Mouse (Mus musculus) forebrain, embryonic 15.5 days (tissue): ENCODE measurements around the gene Efna5. TPM values are rescaled to one million over a fixed set of nuclear protein-coding genes. Genes with fewer than 3 reads are reported as not detected.

Experiments
- ATAC-seq: fragments of 200-750 bp; cut with Nextera tagmentation; replicated peaks from 2 replicates; pipeline ENCODE4 v1.8.0; 2017; ENCODE audit warnings: mild to moderate bottlenecking, moderate TSS enrichment, moderate library complexity
- H3K27ac ChIP-seq: fragments of 300-500 bp; sonication (generic); replicated peaks from 2 replicates; pipeline ENCODE4 v1.5.1; 2015; ENCODE audit warnings: mild to moderate bottlenecking, inconsistent platforms
- H3K27me3 ChIP-seq: fragments of 300-500 bp; sonication (generic); 2 replicates; pipeline ENCODE4 v1.6.1; 2015; ENCODE audit warnings: inconsistent platforms
- H3K36me3 ChIP-seq: fragments of 300-500 bp; sonication (generic); 2 replicates; pipeline ENCODE4 v1.6.1; 2015; ENCODE audit warnings: mild to moderate bottlenecking, inconsistent platforms
- H3K4me1 ChIP-seq: fragments of 300-500 bp; sonication (generic); 2 replicates; pipeline ENCODE4 v1.6.1; 2015; ENCODE audit warnings: inconsistent platforms
- H3K4me2 ChIP-seq: fragments of 300-500 bp; sonication (generic); replicated peaks from 2 replicates; pipeline ENCODE4 v1.6.1; 2015; ENCODE audit warnings: mild to moderate bottlenecking, inconsistent platforms
- H3K4me3 ChIP-seq: fragments of 300-500 bp; sonication (generic); 2 replicates; pipeline ENCODE4 v1.5.1; 2015; ENCODE audit warnings: mild to moderate bottlenecking, inconsistent platforms
- H3K9ac ChIP-seq: fragments of 300-500 bp; sonication (generic); replicated peaks from 2 replicates; pipeline ENCODE4 v1.6.1; 2015; ENCODE audit warnings: mild to moderate bottlenecking, inconsistent platforms
- H3K9me3 ChIP-seq: fragments of 300-500 bp; sonication (generic); 2 replicates; pipeline ENCODE4 v1.6.1; 2016; ENCODE audit warnings: inconsistent platforms
- WGBS: fragments of 180-500 bp; shearing (Covaris S2); methylation state at CpG from one replicate; pipeline ENCODE4 v1.1.7; 2015; ENCODE audit warnings: mixed read lengths; 5-methylcytosine and 5-hydroxymethylcytosine counted together
- polyA plus RNA-seq: library from polyadenylated mRNA; unstranded; fragments of >200 nt; fragmentation: Nextera tagmentation; extraction: Ambion mirVana; gene quantifications from 2 replicates; pipeline ENCODE4 v1.2.1, GENCODE M21; 2015

Efna5 gene
- polyA plus RNA-seq, 1 experiment from 2014 or later: 24.6 TPM

DNA sequence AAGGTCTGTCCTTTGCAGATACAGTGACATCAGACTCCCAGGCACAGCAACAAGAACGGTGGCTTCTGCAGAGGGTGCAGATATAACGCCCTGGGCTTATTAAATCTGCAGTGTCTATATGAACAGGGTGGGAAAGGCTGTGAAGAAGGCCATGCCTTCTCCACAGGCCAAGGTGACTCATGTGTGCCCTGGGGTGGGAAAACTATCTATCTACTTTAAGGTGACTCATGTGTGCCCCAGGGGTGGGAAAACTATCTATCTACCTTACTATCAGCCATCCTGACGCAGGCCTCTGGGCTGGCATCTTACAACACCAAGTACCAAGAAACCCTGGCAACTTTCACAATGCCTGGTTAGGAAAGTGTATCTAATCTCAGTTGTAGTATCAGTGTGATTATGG, 124.2 kb downstream of the Efna5 start:
- no peak overlapping the region for H3K4me3 ChIP-seq
- H3K9ac ChIP-seq: no peak overlapping the region
- no peak overlapping the region for H3K4me2 ChIP-seq
- WGBS: 90% methylated on average over 3 of the region's 3 CpGs
- ATAC-seq: no peak
- no peaks in the 10 kb centered on the region for H3K9me3 ChIP-seq
- H3K27me3 ChIP-seq: no peaks in the 10 kb centered on the region
- no peak overlapping the region for H3K27ac ChIP-seq
- H3K4me1 ChIP-seq: 0 out of 2 replicates have a peak, but pooled peaks cover 2% of the 10 kb centered on the region
- H3K36me3 ChIP-seq: no peaks in the 10 kb centered on the region

- Histone ChIP-seq H3K4me2 (no peak overlapping the region), H3K27ac (no peak overlapping the region), H3K27me3 (no peaks in the 10 kb centered on the region), H3K36me3 (no peaks in the 10 kb centered on the region), H3K4me3 (no peak overlapping the region), H3K9ac (no peak overlapping the region), H3K4me1 (0 out of 2 replicates have a peak, but pooled peaks cover under 1% of the 10 kb centered on the region), H3K9me3 (no peaks in the 10 kb centered on the region)
- ATAC-seq: no peak
- 92% methylated on average over 2 of the region's 2 CpGs for WGBS
Observed at GRCm38 (mm10) chr17:62755635-62756034, 125.5 kb downstream of the Efna5 start.

DNA sequence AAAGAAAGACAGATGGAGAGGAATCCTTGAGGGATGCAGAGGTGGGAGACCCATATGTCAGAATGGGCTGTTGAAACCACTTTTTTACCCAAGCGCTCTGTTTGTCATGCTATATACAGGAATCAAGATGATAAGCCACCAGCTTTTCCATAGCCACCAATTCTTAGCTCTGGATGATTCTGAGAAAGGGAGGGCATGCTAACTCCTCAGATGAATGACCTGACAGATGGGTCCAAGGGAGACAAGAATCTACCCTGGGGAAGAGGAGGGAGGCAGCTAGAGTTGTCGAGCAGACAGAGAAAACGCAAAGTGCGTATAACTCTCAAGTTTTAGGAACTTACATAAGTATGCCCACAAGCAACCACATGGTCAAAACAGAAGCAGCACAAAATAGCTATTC, 126.5 kb downstream of the Efna5 start:
- Histone ChIP-seq H3K4me3 (no peak overlapping the region), H3K27me3 (no peaks in the 10 kb centered on the region), H3K9me3 (no peaks in the 10 kb centered on the region), H3K36me3 (no peaks in the 10 kb centered on the region), H3K4me1 (no peaks in the 10 kb centered on the region), H3K9ac (no peak overlapping the region), H3K4me2 (no peak overlapping the region), H3K27ac (no peak overlapping the region)
- 92% methylated on average over 4 of the region's 4 CpGs for WGBS
- no peak for ATAC-seq

DNA sequence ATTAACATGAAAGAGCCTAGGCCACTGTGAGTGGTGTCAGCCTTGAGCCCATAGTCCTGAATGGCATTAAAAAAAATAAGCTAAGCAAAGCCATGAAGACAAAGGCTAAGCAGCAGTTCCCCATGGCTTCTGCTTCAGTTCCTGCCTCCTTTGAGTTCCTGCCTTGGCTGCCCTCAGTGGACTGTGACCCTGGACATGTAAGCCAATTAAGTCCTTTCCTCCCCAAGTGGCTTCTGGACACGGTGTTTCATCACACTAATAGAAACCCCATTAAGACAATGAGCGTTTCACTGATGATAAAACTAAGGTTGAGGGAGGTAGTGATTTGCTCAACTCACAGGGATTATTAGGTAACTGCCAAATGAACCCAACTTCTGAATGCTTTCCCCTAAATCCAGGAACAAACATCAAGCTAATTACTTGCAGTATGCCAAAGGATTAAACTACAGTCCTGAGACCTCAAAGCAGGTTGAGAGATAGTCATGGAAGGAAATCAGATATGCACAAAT, 128.7 kb downstream of the Efna5 start:
- H3K27ac ChIP-seq: no peak overlapping the region

DNA sequence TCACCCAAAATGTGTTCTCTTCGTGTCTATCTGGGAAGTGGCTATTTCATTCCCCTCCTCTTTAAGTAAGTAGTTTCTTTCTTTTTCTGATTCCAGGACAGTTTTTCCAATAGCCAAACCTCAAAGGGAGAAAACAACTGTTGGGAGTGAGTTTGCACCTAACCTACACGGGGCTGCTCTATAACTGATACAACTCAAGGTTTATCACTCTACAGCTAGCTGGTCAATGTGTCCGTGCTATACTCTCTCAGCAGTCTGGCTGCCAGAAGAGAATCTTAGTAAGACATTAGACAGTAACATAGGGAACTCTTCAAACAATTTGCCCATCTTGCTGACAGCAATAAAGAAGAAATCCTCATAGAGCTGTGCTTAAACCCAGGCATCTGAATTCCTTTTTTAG, 130.5 kb downstream of the Efna5 start:
- 86% methylated on average over 3 of the region's 3 CpGs for WGBS
- no peak for ATAC-seq
- Histone ChIP-seq H3K9ac (no peak overlapping the region), H3K27me3 (no peaks in the 10 kb centered on the region), H3K4me2 (no peak overlapping the region), H3K4me3 (no peak overlapping the region), H3K4me1 (no peaks in the 10 kb centered on the region), H3K9me3 (no peaks in the 10 kb centered on the region), H3K27ac (no peak overlapping the region), H3K36me3 (no peaks in the 10 kb centered on the region)

More for the DNA sequence above, 128.7 kb downstream of the Efna5 start:
- WGBS: 11% methylated on average over 2 of the region's 2 CpGs
- ATAC-seq: no peak
- H3K27me3 ChIP-seq: no peaks in the 10 kb centered on the region
- H3K4me3 ChIP-seq: no peak overlapping the region
- H3K9me3 ChIP-seq: no peaks in the 10 kb centered on the region
- no peaks in the 10 kb centered on the region for H3K4me1 ChIP-seq
- no peak overlapping the region for H3K4me2 ChIP-seq
- H3K9ac ChIP-seq: no peak overlapping the region
- H3K36me3 ChIP-seq: no peaks in the 10 kb centered on the region

DNA sequence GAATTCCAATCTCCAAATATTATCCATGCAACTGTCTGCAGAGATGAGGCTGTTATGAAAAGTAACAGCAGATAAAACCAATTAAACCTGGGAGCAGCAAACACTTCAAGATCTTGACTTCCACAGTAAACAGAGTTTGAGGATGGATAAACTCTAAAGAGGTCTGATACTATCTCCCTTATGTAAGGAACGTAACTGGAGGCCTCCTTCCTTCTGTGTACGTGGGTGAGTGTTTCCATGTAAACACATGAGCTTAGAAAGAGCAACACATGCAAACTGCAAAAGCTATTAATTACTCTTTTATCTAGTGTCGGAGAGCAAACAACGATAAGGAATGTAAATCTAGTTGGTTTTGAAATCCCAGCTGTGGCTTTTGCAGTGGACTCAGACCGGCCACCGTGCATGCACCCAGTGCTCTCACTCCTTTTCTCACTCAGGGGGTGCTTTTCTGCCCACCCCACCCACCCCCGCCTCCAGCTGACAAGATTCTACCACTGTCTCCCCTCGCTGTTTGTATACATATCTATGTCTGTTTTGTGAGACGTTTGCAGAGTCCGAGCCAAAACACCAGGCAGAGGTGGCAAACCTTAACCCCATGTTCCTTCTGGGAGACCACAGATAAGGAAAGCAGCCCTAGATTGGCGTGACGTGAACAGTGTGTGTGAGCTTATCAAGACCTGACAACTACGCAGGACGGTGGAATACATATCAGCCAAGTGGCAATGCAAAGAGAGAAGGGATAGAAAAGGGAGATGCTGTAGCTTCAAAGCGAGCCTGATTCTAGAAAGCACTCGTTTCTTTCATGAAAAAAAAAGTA, 132.1 kb downstream of the Efna5 start:
- Histone ChIP-seq H3K4me2 (no peak overlapping the region), H3K27me3 (no peaks in the 10 kb centered on the region), H3K9me3 (no peaks in the 10 kb centered on the region), H3K4me3 (no peak overlapping the region), H3K4me1 (no peaks in the 10 kb centered on the region), H3K9ac (no peak overlapping the region), H3K27ac (no peak overlapping the region), H3K36me3 (no peaks in the 10 kb centered on the region)
- no peak for ATAC-seq
- 77% methylated on average over 16 of the region's 16 CpGs for WGBS

- no peak overlapping the region for H3K4me2 ChIP-seq
- H3K4me1 ChIP-seq: no peaks in the 10 kb centered on the region
- ATAC-seq: no peak
- H3K9ac ChIP-seq: no peak overlapping the region
- H3K36me3 ChIP-seq: no peaks in the 10 kb centered on the region
- H3K9me3 ChIP-seq: no peaks in the 10 kb centered on the region
- no peaks in the 10 kb centered on the region for H3K27me3 ChIP-seq
- WGBS: 71% methylated on average over 8 of the region's 8 CpGs
- no peak overlapping the region for H3K27ac ChIP-seq
- H3K4me3 ChIP-seq: no peak overlapping the region
Observed at GRCm38 (mm10) chr17:62747381-62747780, 133.7 kb downstream of the Efna5 start.

DNA sequence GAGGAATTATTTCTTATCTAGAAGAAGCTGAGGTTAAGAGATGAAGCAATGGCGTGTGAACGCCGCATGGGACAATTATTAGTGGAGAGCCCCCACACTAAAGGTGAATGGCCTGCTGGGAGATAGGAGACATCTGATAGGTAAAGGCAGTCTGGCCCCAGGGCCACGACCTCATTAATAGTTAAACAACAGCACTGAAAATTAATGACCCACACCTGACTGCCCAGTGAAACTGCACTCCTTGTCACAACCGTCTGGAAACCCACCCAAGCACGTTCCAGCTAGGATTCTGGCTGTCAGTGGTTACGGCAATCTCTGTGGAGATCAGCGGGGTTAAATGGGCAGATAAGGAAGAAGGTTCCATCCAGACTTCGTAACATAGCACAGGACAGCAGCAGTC, 134.3 kb downstream of the Efna5 start:
- H3K27ac ChIP-seq: no peak overlapping the region
- no peak for ATAC-seq
- no peak overlapping the region for H3K4me2 ChIP-seq
- H3K4me1 ChIP-seq: no peaks in the 10 kb centered on the region
- no peaks in the 10 kb centered on the region for H3K9me3 ChIP-seq
- H3K36me3 ChIP-seq: no peaks in the 10 kb centered on the region
- no peaks in the 10 kb centered on the region for H3K27me3 ChIP-seq
- WGBS: 84% methylated on average over 9 of the region's 9 CpGs
- H3K4me3 ChIP-seq: no peak overlapping the region
- H3K9ac ChIP-seq: no peak overlapping the region

- H3K4me3 ChIP-seq: no peak overlapping the region
- no peaks in the 10 kb centered on the region for H3K36me3 ChIP-seq
- H3K4me1 ChIP-seq: peaks cover under 1% of the 10 kb centered on the region; the same call in 1 of the 2 replicates
- no peak overlapping the region for H3K4me2 ChIP-seq
- H3K27ac ChIP-seq: no peak overlapping the region
- 95% methylated on average over 4 of the region's 4 CpGs for WGBS
- H3K9ac ChIP-seq: no peak overlapping the region
- H3K27me3 ChIP-seq: no peaks in the 10 kb centered on the region
- no peak for ATAC-seq
- no peaks in the 10 kb centered on the region for H3K9me3 ChIP-seq
Observed at GRCm38 (mm10) chr17:62745286-62745685, 135.8 kb downstream of the Efna5 start.

- H3K4me2 ChIP-seq: no peak overlapping the region
- ATAC-seq: no peak
- no peak overlapping the region for H3K4me3 ChIP-seq
- no peaks in the 10 kb centered on the region for H3K36me3 ChIP-seq
- H3K27ac ChIP-seq: no peak overlapping the region
- H3K9ac ChIP-seq: no peak overlapping the region
- H3K27me3 ChIP-seq: no peaks in the 10 kb centered on the region
- WGBS: 88% methylated on average over 6 of the region's 6 CpGs
- peaks cover 6% of the 10 kb centered on the region; the same call in 1 of the 2 replicates for H3K4me1 ChIP-seq
- H3K9me3 ChIP-seq: no peaks in the 10 kb centered on the region
Observed at GRCm38 (mm10) chr17:62744239-62744638, 136.9 kb downstream of the Efna5 start.

GRCm38 (mm10) chr17:62741702-62742101, 139.4 kb downstream of the Efna5 start:
- ATAC-seq: no peak
- WGBS: 86% methylated on average over 5 of the region's 5 CpGs
- Histone ChIP-seq H3K4me2 (no peak overlapping the region), H3K9ac (no peak overlapping the region), H3K27ac (no peak overlapping the region), H3K9me3 (no peaks in the 10 kb centered on the region), H3K4me1 (peaks cover 6% of the 10 kb centered on the region; the same call in 1 of the 2 replicates), H3K36me3 (no peaks in the 10 kb centered on the region), H3K27me3 (no peaks in the 10 kb centered on the region), H3K4me3 (no peak overlapping the region)

- H3K9ac ChIP-seq: no peak overlapping the region
- no peak overlapping the region for H3K4me2 ChIP-seq
- no peak overlapping the region for H3K4me3 ChIP-seq
- ATAC-seq: no peak
- no peaks in the 10 kb centered on the region for H3K36me3 ChIP-seq
- no peaks in the 10 kb centered on the region for H3K9me3 ChIP-seq
- no peaks in the 10 kb centered on the region for H3K27me3 ChIP-seq
- H3K4me1 ChIP-seq: peaks cover 6% of the 10 kb centered on the region; the same call in 1 of the 2 replicates
- H3K27ac ChIP-seq: no peak overlapping the region
- WGBS: 77% methylated on average over 6 of the region's 6 CpGs
Observed at GRCm38 (mm10) chr17:62741020-62741419, 140.1 kb downstream of the Efna5 start.
